Mouse (Mus musculus) midbrain, embryonic 14.5 days (tissue): ENCODE results near the gene Adgrl1. TPM values are rescaled to one million over a fixed set of nuclear protein-coding genes. Genes with fewer than 3 reads are reported as not detected.
A peak's percentile ranks its signal among the peaks of the same experiment; 100 is the strongest.

Experiments used
- ATAC-seq: fragments of 200-750 bp; cut with Nextera tagmentation; 2 replicates; pipeline ENCODE4 v1.8.0; 2017; ENCODE audit warnings: moderate number of reproducible peaks, moderate library complexity; ENCODE audit not compliant: low FRiP score, low TSS enrichment
- DNase-seq: peaks from one replicate; pipeline ENCODE4 v3.0.0-alpha.2; 2015
- H3K27ac ChIP-seq: fragments of 300-500 bp; sonication (generic); replicated peaks from 2 replicates; pipeline ENCODE4 v1.5.1; 2014; ENCODE audit warnings: mild to moderate bottlenecking, low read depth, low read length, moderate library complexity
- H3K27me3 ChIP-seq: fragments of 300-500 bp; sonication (generic); 2 replicates; pipeline ENCODE4 v1.6.1; 2014; ENCODE audit warnings: low read length, control low read depth, mixed read lengths; ENCODE audit not compliant: control insufficient read depth, insufficient read depth
- H3K36me3 ChIP-seq: fragments of 300-500 bp; sonication (generic); 2 replicates; pipeline ENCODE4 v1.6.1; 2014; ENCODE audit warnings: low read length, control low read depth; ENCODE audit not compliant: control insufficient read depth, insufficient read depth
- H3K4me1 ChIP-seq: fragments of 300-500 bp; sonication (generic); 2 replicates; pipeline ENCODE4 v1.6.1; 2014; ENCODE audit warnings: mild to moderate bottlenecking, antibody characterized with exemption, low read length, control low read depth; ENCODE audit not compliant: control insufficient read depth, insufficient read depth
- H3K4me2 ChIP-seq: fragments of 300-500 bp; sonication (generic); 2 replicates; pipeline ENCODE4 v1.6.1; 2014; ENCODE audit warnings: mild to moderate bottlenecking, low read length, moderate library complexity
- H3K4me3 ChIP-seq: fragments of 300-500 bp; sonication (generic); replicated peaks from 2 replicates; pipeline ENCODE4 v1.5.1; 2014; ENCODE audit warnings: low read depth, low read length
- H3K9ac ChIP-seq: fragments of 300-500 bp; sonication (generic); replicated peaks from 2 replicates; pipeline ENCODE4 v1.6.1; 2014; ENCODE audit warnings: mild to moderate bottlenecking, low read length, moderate library complexity
- H3K9me3 ChIP-seq: fragments of 300-500 bp; sonication (generic); 2 replicates; pipeline ENCODE4 v1.6.1; 2016; ENCODE audit warnings: low read length, control low read depth, mixed read lengths; ENCODE audit not compliant: control insufficient read depth
- WGBS: fragments of 180-500 bp; shearing (Covaris S2); extraction: QIAGEN DNeasy Blood & Tissue Kit; methylation state at CpG from one replicate; pipeline ENCODE4 v1.1.7; 2014; 5-methylcytosine and 5-hydroxymethylcytosine counted together
- polyA plus RNA-seq: library from polyadenylated mRNA; unstranded; fragments of >200 nt; fragmentation: Nextera tagmentation; extraction: Ambion mirVana; gene quantifications from 2 replicates; pipeline ENCODE4 v1.2.1, GENCODE M21; 2014

The Adgrl1 gene
- polyA plus RNA-seq, 1 experiment from 2014 or later, result 77.2 TPM

GRCm38 (mm10) chr8:83973161-83974031 is 73.5 kb downstream of the Adgrl1 start:
- Histone ChIP-seq H3K9ac (peak overlapping the region; percentile 85), H3K4me3 (peak overlapping the region; percentile 94), H3K4me2 (peak overlapping the region; percentile 97), H3K27ac (peak overlapping the region; percentile 85), H3K36me3 (peaks cover 4% of the 10 kb centered on the region; the same call in 1 of the 2 replicates), H3K9me3 (no peaks in the 10 kb centered on the region), H3K4me1 (peaks cover 26% of the 10 kb centered on the region), H3K27me3 (no peaks in the 10 kb centered on the region)
- ATAC-seq (peak; percentile 29), DNase-seq (peak; percentile 26)
- WGBS, result 3% methylated on average over 37 of the region's 37 CpGs

GRCm38 (mm10) chr8:83974521-83974920 is 74.6 kb downstream of the Adgrl1 start:
- peak overlapping the region; percentile 85; the same call in 1 of the 2 replicates for H3K9ac ChIP-seq
- H3K4me1 ChIP-seq, result peaks cover 26% of the 10 kb centered on the region

GRCm38 (mm10) chr8:83976101-83976630 is 76.3 kb downstream of the Adgrl1 start:
- Histone ChIP-seq H3K9me3 (no peaks in the 10 kb centered on the region), H3K4me2 (no peak overlapping the region), H3K9ac (no peak overlapping the region), H3K4me3 (no peak overlapping the region), H3K4me1 (peaks cover 26% of the 10 kb centered on the region), H3K27ac (no peak overlapping the region), H3K36me3 (peaks cover 19% of the 10 kb centered on the region), H3K27me3 (no peaks in the 10 kb centered on the region)
- WGBS, result 87% methylated on average over 4 of the region's 4 CpGs
- no peak for ATAC-seq
- no peak for DNase-seq

More at GRCm38 (mm10) chr8:83974521-83974920, 74.6 kb downstream of the Adgrl1 start:
- Histone ChIP-seq H3K4me2 (peak overlapping the region; percentile 97), H3K27me3 (no peaks in the 10 kb centered on the region), H3K27ac (no peak overlapping the region), H3K4me3 (no peak overlapping the region), H3K36me3 (peaks cover 4% of the 10 kb centered on the region; the same call in 1 of the 2 replicates), H3K9me3 (no peaks in the 10 kb centered on the region)
- ATAC-seq, result no peak
- DNase-seq, result no peak
- 81% methylated on average over 4 of the region's 4 CpGs for WGBS

GRCm38 (mm10) chr8:83976779-83977350 is 77.0 kb downstream of the Adgrl1 start:
- no peaks in the 10 kb centered on the region for H3K27me3 ChIP-seq
- no peak overlapping the region for H3K27ac ChIP-seq
- H3K4me1 ChIP-seq, result peaks cover 23% of the 10 kb centered on the region
- ATAC-seq (no peak), DNase-seq (no peak)
- no peak overlapping the region for H3K4me2 ChIP-seq
- H3K36me3 ChIP-seq, result peaks cover 26% of the 10 kb centered on the region
- no peak overlapping the region for H3K9ac ChIP-seq
- WGBS, result 88% methylated on average over 5 of the region's 5 CpGs
- H3K4me3 ChIP-seq, result no peak overlapping the region
- H3K9me3 ChIP-seq, result no peaks in the 10 kb centered on the region

- Histone ChIP-seq H3K27me3 (no peaks in the 10 kb centered on the region), H3K9ac (no peak overlapping the region; the same call in 1 of the 2 replicates), H3K4me1 (peaks cover 21% of the 10 kb centered on the region), H3K36me3 (peaks cover 34% of the 10 kb centered on the region), H3K27ac (no peak overlapping the region), H3K4me3 (no peak overlapping the region), H3K4me2 (no peak overlapping the region), H3K9me3 (no peaks in the 10 kb centered on the region)
- ATAC-seq (no peak), DNase-seq (no peak)
- 75% methylated on average over 6 of the region's 6 CpGs for WGBS
These were observed 77.7 kb downstream of the Adgrl1 start for GRCm38 (mm10) chr8:83977646-83978045.

GRCm38 (mm10) chr8:83978200-83978599 is 78.3 kb downstream of the Adgrl1 start:
- no peak overlapping the region for H3K9ac ChIP-seq

GRCm38 (mm10) chr8:83980250-83980649 is 80.3 kb downstream of the Adgrl1 start:
- 83% methylated on average over 1 of the region's 1 CpGs for WGBS
- ATAC-seq, result no peak
- peaks cover 55% of the 10 kb centered on the region for H3K36me3 ChIP-seq

More at GRCm38 (mm10) chr8:83978200-83978599, 78.3 kb downstream of the Adgrl1 start:
- H3K9me3 ChIP-seq, result no peaks in the 10 kb centered on the region
- WGBS, result 75% methylated on average over 9 of the region's 9 CpGs
- H3K27ac ChIP-seq, result no peak overlapping the region
- H3K36me3 ChIP-seq, result peaks cover 39% of the 10 kb centered on the region
- H3K4me3 ChIP-seq, result no peak overlapping the region
- DNase-seq, result no peak
- peaks cover 21% of the 10 kb centered on the region for H3K4me1 ChIP-seq
- ATAC-seq, result no peak
- no peaks in the 10 kb centered on the region for H3K27me3 ChIP-seq
- no peak overlapping the region for H3K4me2 ChIP-seq

GRCm38 (mm10) chr8:83980845-83981244 is 80.9 kb downstream of the Adgrl1 start:
- Histone ChIP-seq H3K9me3 (no peaks in the 10 kb centered on the region), H3K4me3 (no peak overlapping the region), H3K27ac (no peak overlapping the region), H3K4me2 (no peak overlapping the region), H3K4me1 (peaks cover 7% of the 10 kb centered on the region), H3K27me3 (no peaks in the 10 kb centered on the region), H3K36me3 (peaks cover 60% of the 10 kb centered on the region), H3K9ac (no peak overlapping the region)
- 83% methylated on average over 8 of the region's 8 CpGs for WGBS
- no peak for DNase-seq
- ATAC-seq, result no peak

More at GRCm38 (mm10) chr8:83980250-83980649, 80.3 kb downstream of the Adgrl1 start:
- Histone ChIP-seq H3K9me3 (no peaks in the 10 kb centered on the region), H3K4me1 (peaks cover 7% of the 10 kb centered on the region), H3K27ac (no peak overlapping the region), H3K4me2 (no peak overlapping the region), H3K4me3 (no peak overlapping the region), H3K9ac (no peak overlapping the region), H3K27me3 (no peaks in the 10 kb centered on the region)
- DNase-seq, result no peak
